Mouse (Mus musculus) lung, postnatal 0 days (tissue): ENCODE measurements around the gene Bcl2l15.

Source experiments
- CTCF ChIP-seq: IDR thresholded peaks from 2 replicates; pipeline ENCODE4 v1.5.1; 2016; ENCODE audit warnings: antibody characterized with exemption, mild to moderate bottlenecking
- EP300 ChIP-seq: IDR thresholded peaks from 2 replicates; pipeline ENCODE4 v1.6.1; 2016; ENCODE audit warnings: antibody characterized with exemption, mild to moderate bottlenecking, control low read depth

- TF ChIP-seq CTCF (no peak), EP300 (no peak)
Measured at GRCm38 (mm10) chr3:103792566-103792965, 39.8 kb upstream of the Bcl2l15 start.
